Mouse (Mus musculus): ENCODE results near the gene Gtsf1l.

Gene Gtsf1l

GRCm38 (mm10) chr2:163049116-163049515 lies 38.5 kb downstream of the Gtsf1l start:
- no peak for DNase-seq

GRCm38 (mm10) chr2:163048125-163048524 lies 39.5 kb downstream of the Gtsf1l start:
- peak; percentile 64 to 68 for DNase-seq

GRCm38 (mm10) chr2:163039940-163040339 lies 47.7 kb downstream of the Gtsf1l start:
- no peak for DNase-seq

Data from lung, adult 18-20 months (tissue).